Mouse (Mus musculus): ENCODE measurements around the gene Nacc1. TPM values are rescaled to one million over a fixed set of nuclear protein-coding genes. Genes with fewer than 3 reads are reported as not detected.
A peak's percentile ranks its signal among the peaks of the same experiment; 100 is the strongest.

The Nacc1 gene
- total RNA-seq (2021): 10 to 100 TPM; 30.5 to 31.0 TPM
- polyA plus RNA-seq (2012; rRNA removed): 45.3 and 50.5 TPM in 2 replicates
- long read RNA-seq, full-length matches to known transcripts: 3 of 17 reads
- long read RNA-seq, partial matches to known transcripts: 0 of 17 reads
- long read RNA-seq, other reads (novel, unspliced or antisense): 14 of 17 reads

- under 1% methylated on average over 37 of the region's 37 CpGs for WGBS
- H3K79me2 ChIP-seq (replicated peaks; ENCODE audit: control insufficient read depth, insufficient read depth, low read length): peaks cover 2% of the 10 kb centered on the region
- H3K27ac ChIP-seq: peak within 1 kb of the TSS; percentile 84
- peak within 1 kb of the TSS; percentile 95 for H3K4me3 ChIP-seq
- TF ChIP-seq CTCF (IDR thresholded peaks at IDR 0.05) (peak; percentile 57), POLR2A (IDR thresholded peaks at IDR 0.05; ENCODE audit: insufficient read depth, low read depth, low read length) (peak; percentile 67), EP300 (IDR thresholded peaks at IDR 0.05; ENCODE audit: insufficient read depth, low read depth, low read length) (no peak)
- intact Hi-C loops (cut with DNase I): loop anchor here (1.0 to 5.0 kb wide), 2 partner anchors 22 to 95 kb away; no protein-coding TSS in a partner anchor
- DNase-seq: peak; percentile 91 to 93
- H3K4me1 ChIP-seq (ENCODE audit: control insufficient read depth, insufficient read depth, low read length): peaks cover 6% of the 10 kb centered on the region
- H3K36me3 ChIP-seq (ENCODE audit: control insufficient read depth, insufficient read depth, low read length): no peaks in the 10 kb centered on the region; the same call in 1 of the 2 replicates
- H3K27me3 ChIP-seq (ENCODE audit: control insufficient read depth, insufficient read depth, low read length): no peaks in the 10 kb centered on the region
- peak within 1 kb of the TSS; percentile 94 for H3K9ac ChIP-seq (ENCODE audit: low read depth, low read length)
Measured at GRCm38 (mm10) chr8:84687705-84688100, at the start of gene Nacc1. Gene Nacc1, minus strand, starts transcription at chr8:84687862.

GRCm38 (mm10) chr8:84736521-84736920, 48.9 kb upstream of the Nacc1 start:
- Histone ChIP-seq H3K4me1 (ENCODE audit: control insufficient read depth, insufficient read depth, low read length) (peaks cover 56% of the 10 kb centered on the region), H3K27me3 (ENCODE audit: control insufficient read depth, insufficient read depth, low read length) (no peaks in the 10 kb centered on the region), H3K36me3 (ENCODE audit: control insufficient read depth, insufficient read depth, low read length) (peaks cover 8% of the 10 kb centered on the region), H3K9ac (ENCODE audit: low read depth, low read length) (peak overlapping the region; percentile 43; the same call in 1 of the 2 replicates), H3K4me3 (no peak overlapping the region), H3K27ac (peak overlapping the region; percentile 89), H3K79me2 (replicated peaks; ENCODE audit: control insufficient read depth, insufficient read depth, low read length) (no peaks in the 10 kb centered on the region; the same call in 1 of the 2 replicates)
- DNase-seq: no peak
- TF ChIP-seq CTCF (IDR thresholded peaks at IDR 0.05) (no peak), EP300 (IDR thresholded peaks at IDR 0.05; ENCODE audit: insufficient read depth, low read depth, low read length) (no peak), POLR2A (IDR thresholded peaks at IDR 0.05; ENCODE audit: insufficient read depth, low read depth, low read length) (no peak)
- intact Hi-C loops (cut with DNase I): loop anchor here (2.0 kb wide), 1 partner anchor 64 kb away; the partner anchor contains the start of gene Nfix
- 87% methylated on average over 4 of the region's 4 CpGs for WGBS

- Histone ChIP-seq H3K9ac (ENCODE audit: low read depth, low read length) (peak overlapping the region; percentile 43), H3K36me3 (ENCODE audit: control insufficient read depth, insufficient read depth, low read length) (peaks cover 10% of the 10 kb centered on the region), H3K27me3 (ENCODE audit: control insufficient read depth, insufficient read depth, low read length) (no peaks in the 10 kb centered on the region), H3K79me2 (replicated peaks; ENCODE audit: control insufficient read depth, insufficient read depth, low read length) (no peaks in the 10 kb centered on the region; the same call in 1 of the 2 replicates), H3K27ac (peak overlapping the region; percentile 89), H3K4me3 (no peak overlapping the region), H3K4me1 (ENCODE audit: control insufficient read depth, insufficient read depth, low read length) (peaks cover 56% of the 10 kb centered on the region)
- peak in 1 of 2 experiments; percentile 68 for DNase-seq
- intact Hi-C loops (cut with DNase I): no loop called here
- no peak for TF ChIP-seq EP300 (IDR thresholded peaks at IDR 0.05; ENCODE audit: insufficient read depth, low read depth, low read length)
- no peak for TF ChIP-seq CTCF (IDR thresholded peaks at IDR 0.05)
- TF ChIP-seq POLR2A (IDR thresholded peaks at IDR 0.05; ENCODE audit: insufficient read depth, low read depth, low read length): peak; percentile 39; the same call in 1 of the 2 replicates
- 40% methylated on average over 2 of the region's 2 CpGs for WGBS
Measured at GRCm38 (mm10) chr8:84735597-84735996, 47.9 kb upstream of the Nacc1 start.

- H3K27me3 ChIP-seq (ENCODE audit: control insufficient read depth, insufficient read depth, low read length): no peaks in the 10 kb centered on the region
- H3K4me3 ChIP-seq: no peak overlapping the region
- intact Hi-C loops (cut with DNase I): no loop called here
- 70% methylated on average over 2 of the region's 2 CpGs for WGBS
- peaks cover 10% of the 10 kb centered on the region for H3K36me3 ChIP-seq (ENCODE audit: control insufficient read depth, insufficient read depth, low read length)
- no peaks in the 10 kb centered on the region; the same call in 1 of the 2 replicates for H3K79me2 ChIP-seq (replicated peaks; ENCODE audit: control insufficient read depth, insufficient read depth, low read length)
- H3K9ac ChIP-seq (ENCODE audit: low read depth, low read length): no peak overlapping the region
- peaks cover 60% of the 10 kb centered on the region for H3K4me1 ChIP-seq (ENCODE audit: control insufficient read depth, insufficient read depth, low read length)
- peak overlapping the region; percentile 89 for H3K27ac ChIP-seq
- TF ChIP-seq EP300 (IDR thresholded peaks at IDR 0.05; ENCODE audit: insufficient read depth, low read depth, low read length) (no peak), CTCF (IDR thresholded peaks at IDR 0.05) (no peak), POLR2A (IDR thresholded peaks at IDR 0.05; ENCODE audit: insufficient read depth, low read depth, low read length) (no peak)
- DNase-seq: no peak
Measured at GRCm38 (mm10) chr8:84734680-84735079, 47.0 kb upstream of the Nacc1 start.

- Histone ChIP-seq H3K4me3 (no peak overlapping the region), H3K4me1 (ENCODE audit: control insufficient read depth, insufficient read depth, low read length) (peaks cover 60% of the 10 kb centered on the region), H3K36me3 (ENCODE audit: control insufficient read depth, insufficient read depth, low read length) (peaks cover 10% of the 10 kb centered on the region), H3K9ac (ENCODE audit: low read depth, low read length) (no peak overlapping the region), H3K27ac (peak overlapping the region; percentile 89), H3K79me2 (replicated peaks; ENCODE audit: control insufficient read depth, insufficient read depth, low read length) (no peaks in the 10 kb centered on the region; the same call in 1 of the 2 replicates), H3K27me3 (ENCODE audit: control insufficient read depth, insufficient read depth, low read length) (no peaks in the 10 kb centered on the region)
- intact Hi-C loops (cut with DNase I): no loop called here
- no peak for DNase-seq
- TF ChIP-seq POLR2A (IDR thresholded peaks at IDR 0.05; ENCODE audit: insufficient read depth, low read depth, low read length): no peak
- 65% methylated on average over 6 of the region's 6 CpGs for WGBS
Measured at GRCm38 (mm10) chr8:84733959-84734358, 46.3 kb upstream of the Nacc1 start.

- H3K9ac ChIP-seq (ENCODE audit: low read depth, low read length): peak overlapping the region; percentile 27
- intact Hi-C loops (cut with DNase I): no loop called here
- WGBS: 26% methylated on average over 6 of the region's 6 CpGs
Measured at GRCm38 (mm10) chr8:84732996-84733395, 45.3 kb upstream of the Nacc1 start.

More at GRCm38 (mm10) chr8:84732996-84733395, 45.3 kb upstream of the Nacc1 start:
- H3K36me3 ChIP-seq (ENCODE audit: control insufficient read depth, insufficient read depth, low read length): peaks cover 10% of the 10 kb centered on the region
- H3K4me3 ChIP-seq: no peak overlapping the region
- H3K27me3 ChIP-seq (ENCODE audit: control insufficient read depth, insufficient read depth, low read length): no peaks in the 10 kb centered on the region
- DNase-seq: no peak
- no peaks in the 10 kb centered on the region; the same call in 1 of the 2 replicates for H3K79me2 ChIP-seq (replicated peaks; ENCODE audit: control insufficient read depth, insufficient read depth, low read length)
- peaks cover 53% of the 10 kb centered on the region for H3K4me1 ChIP-seq (ENCODE audit: control insufficient read depth, insufficient read depth, low read length)
- H3K27ac ChIP-seq: peak overlapping the region; percentile 89
- TF ChIP-seq CTCF (IDR thresholded peaks at IDR 0.05): no peak
- no peak for TF ChIP-seq POLR2A (IDR thresholded peaks at IDR 0.05; ENCODE audit: insufficient read depth, low read depth, low read length)
- TF ChIP-seq EP300 (IDR thresholded peaks at IDR 0.05; ENCODE audit: insufficient read depth, low read depth, low read length): no peak
